Mouse (Mus musculus) embryonic facial prominence, embryonic 14.5 days (tissue): ENCODE measurements around the gene Hspb6. TPM values are rescaled to one million over a fixed set of nuclear protein-coding genes. Genes with fewer than 3 reads are reported as not detected.

ENCODE experiments used
- ATAC-seq: fragments of 200-750 bp; cut with Nextera tagmentation; 2 replicates; pipeline ENCODE4 v1.8.0; 2017; ENCODE audit warnings: low read depth, moderate number of reproducible peaks, moderate TSS enrichment
- DNase-seq: peaks from one replicate; pipeline ENCODE4 v3.0.0-alpha.2; 2015; ENCODE audit warnings: low spot score
- H3K27ac ChIP-seq: fragments of 300-500 bp; sonication (generic); replicated peaks from 2 replicates; pipeline ENCODE4 v1.5.1; 2014; ENCODE audit warnings: low read depth, mild to moderate bottlenecking, low read length, moderate library complexity
- H3K27me3 ChIP-seq: fragments of 300-500 bp; sonication (generic); replicated peaks from 2 replicates; pipeline ENCODE4 v1.6.1; 2014; ENCODE audit warnings: low read length; ENCODE audit not compliant: control insufficient read depth, insufficient read depth
- H3K36me3 ChIP-seq: fragments of 300-500 bp; sonication (generic); 2 replicates; pipeline ENCODE4 v1.6.1; 2014; ENCODE audit warnings: low read length, mixed read lengths; ENCODE audit not compliant: control insufficient read depth, insufficient read depth
- H3K4me1 ChIP-seq: fragments of 300-500 bp; sonication (generic); 2 replicates; pipeline ENCODE4 v1.6.1; 2014; ENCODE audit warnings: antibody characterized with exemption, low read length; ENCODE audit not compliant: control insufficient read depth, insufficient read depth
- H3K4me2 ChIP-seq: fragments of 300-500 bp; sonication (generic); 2 replicates; pipeline ENCODE4 v1.6.1; 2014; ENCODE audit warnings: low read depth, mild to moderate bottlenecking, low read length, moderate library complexity, mixed read lengths
- H3K4me3 ChIP-seq: fragments of 300-500 bp; sonication (generic); 2 replicates; pipeline ENCODE4 v1.5.1; 2014; ENCODE audit warnings: low read depth, mild to moderate bottlenecking, low read length
- H3K9ac ChIP-seq: fragments of 300-500 bp; sonication (generic); 2 replicates; pipeline ENCODE4 v1.6.1; 2014; ENCODE audit warnings: low read depth, mild to moderate bottlenecking, low read length, moderate library complexity, mixed read lengths
- H3K9me3 ChIP-seq: fragments of 300-500 bp; sonication (generic); 2 replicates; pipeline ENCODE4 v1.6.1; 2016; ENCODE audit warnings: low read length; ENCODE audit not compliant: control insufficient read depth
- WGBS: fragments of 180-500 bp; shearing (Covaris S2); extraction: QIAGEN DNeasy Blood & Tissue Kit; methylation state at CpG from one replicate; pipeline ENCODE4 v1.1.7; 2014; 5-methylcytosine and 5-hydroxymethylcytosine counted together
- polyA plus RNA-seq: library from polyadenylated mRNA; unstranded; fragments of >200 nt; fragmentation: Nextera tagmentation; extraction: Ambion mirVana; gene quantifications from 2 replicates; pipeline ENCODE4 v1.2.1, GENCODE M21; 2014

The Hspb6 gene
- polyA plus RNA-seq, 1 experiment from 2014 or later, result 20.4 TPM

GRCm38 (mm10) chr7:30525954-30526353, 26.0 kb upstream of the Hspb6 start:
- WGBS, result 23% methylated on average over 10 of the region's 10 CpGs
- Histone ChIP-seq H3K4me3 (peak overlapping the region; percentile 18), H3K9me3 (no peaks in the 10 kb centered on the region), H3K27ac (peak overlapping the region; percentile 48), H3K4me2 (peak overlapping the region; percentile 47), H3K36me3 (peaks cover 58% of the 10 kb centered on the region), H3K4me1 (0 out of 2 replicates have a peak, but pooled peaks cover 11% of the 10 kb centered on the region), H3K27me3 (no peaks in the 10 kb centered on the region), H3K9ac (peak overlapping the region; percentile 35; the same call in 1 of the 2 replicates)
- DNase-seq, result peak; percentile 65
- peak; percentile 47 for ATAC-seq

GRCm38 (mm10) chr7:30526399-30526798, 25.6 kb upstream of the Hspb6 start:
- DNase-seq, result no peak
- Histone ChIP-seq H3K4me2 (peak overlapping the region; percentile 47), H3K4me3 (peak overlapping the region; percentile 18), H3K36me3 (peaks cover 61% of the 10 kb centered on the region), H3K9me3 (no peaks in the 10 kb centered on the region), H3K27me3 (no peaks in the 10 kb centered on the region), H3K9ac (peak overlapping the region; percentile 35; the same call in 1 of the 2 replicates), H3K4me1 (0 out of 2 replicates have a peak, but pooled peaks cover 11% of the 10 kb centered on the region), H3K27ac (peak overlapping the region; percentile 48)
- WGBS, result 18% methylated on average over 17 of the region's 17 CpGs
- no peak for ATAC-seq

- H3K4me1 ChIP-seq, result 0 out of 2 replicates have a peak, but pooled peaks cover 11% of the 10 kb centered on the region
- no peaks in the 10 kb centered on the region for H3K27me3 ChIP-seq
- ATAC-seq (no peak), DNase-seq (no peak)
- peak overlapping the region; percentile 47 for H3K4me2 ChIP-seq
- H3K4me3 ChIP-seq, result peak overlapping the region; percentile 18; the same call in 1 of the 2 replicates
- H3K27ac ChIP-seq, result peak overlapping the region; percentile 48; the same call in 1 of the 2 replicates
- peak overlapping the region; percentile 35; the same call in 1 of the 2 replicates for H3K9ac ChIP-seq
- H3K9me3 ChIP-seq, result no peaks in the 10 kb centered on the region
- WGBS, result 74% methylated on average over 8 of the region's 14 CpGs
- H3K36me3 ChIP-seq, result peaks cover 67% of the 10 kb centered on the region
These were observed 25.0 kb upstream of the Hspb6 start for GRCm38 (mm10) chr7:30526981-30527380.

GRCm38 (mm10) chr7:30531291-30531815, 20.6 kb upstream of the Hspb6 start:
- H3K27me3 ChIP-seq, result no peaks in the 10 kb centered on the region
- ATAC-seq (no peak), DNase-seq (peak; percentile 13)
- H3K9ac ChIP-seq, result no peak overlapping the region
- H3K9me3 ChIP-seq, result no peaks in the 10 kb centered on the region
- 77% methylated on average over 9 of the region's 9 CpGs for WGBS
- peaks cover 17% of the 10 kb centered on the region; the same call in 1 of the 2 replicates for H3K4me1 ChIP-seq
- peaks cover 55% of the 10 kb centered on the region for H3K36me3 ChIP-seq
- H3K4me2 ChIP-seq, result no peak overlapping the region
- H3K27ac ChIP-seq, result no peak overlapping the region
- no peak overlapping the region for H3K4me3 ChIP-seq

- peak; percentile 59 for DNase-seq
- peaks cover 46% of the 10 kb centered on the region for H3K36me3 ChIP-seq
- H3K27me3 ChIP-seq, result no peaks in the 10 kb centered on the region
- H3K9ac ChIP-seq, result peak overlapping the region; percentile 46
- H3K27ac ChIP-seq, result no peak overlapping the region
- WGBS, result 34% methylated on average over 5 of the region's 8 CpGs
- 0 out of 2 replicates have a peak overlapping the region, but pooled peaks have one; percentile 2 for H3K4me3 ChIP-seq
- peak overlapping the region; percentile 78; the same call in 1 of the 2 replicates for H3K4me2 ChIP-seq
- ATAC-seq, result no peak
- H3K9me3 ChIP-seq, result no peaks in the 10 kb centered on the region
- peaks cover 12% of the 10 kb centered on the region; the same call in 1 of the 2 replicates for H3K4me1 ChIP-seq
These were observed 19.0 kb upstream of the Hspb6 start for GRCm38 (mm10) chr7:30532931-30533330.

GRCm38 (mm10) chr7:30533941-30534632, 17.9 kb upstream of the Hspb6 start:
- peak overlapping the region; percentile 60 for H3K4me3 ChIP-seq
- peaks cover 40% of the 10 kb centered on the region for H3K36me3 ChIP-seq
- H3K27me3 ChIP-seq, result no peaks in the 10 kb centered on the region
- DNase-seq, result peak; percentile 7
- WGBS, result 6% methylated on average over 25 of the region's 26 CpGs
- H3K4me1 ChIP-seq, result peaks cover 12% of the 10 kb centered on the region; the same call in 1 of the 2 replicates
- peak overlapping the region; percentile 68 for H3K9ac ChIP-seq
- no peak overlapping the region for H3K27ac ChIP-seq
- no peaks in the 10 kb centered on the region for H3K9me3 ChIP-seq
- peak overlapping the region; percentile 78 for H3K4me2 ChIP-seq
- peak; percentile 19 for ATAC-seq

- peak within 1 kb of the TSS; percentile 30; the same call in 1 of the 2 replicates for H3K27ac ChIP-seq
- peaks cover 12% of the 10 kb centered on the region; the same call in 1 of the 2 replicates for H3K4me1 ChIP-seq
- DNase-seq (peak; percentile 99), ATAC-seq (peak; percentile 93)
- H3K27me3 ChIP-seq, result no peaks in the 10 kb centered on the region
- peak within 1 kb of the TSS; percentile 78 for H3K4me2 ChIP-seq
- no peaks in the 10 kb centered on the region for H3K9me3 ChIP-seq
- WGBS, result 1% methylated on average over 39 of the region's 84 CpGs
- peak within 1 kb of the TSS; percentile 68 for H3K9ac ChIP-seq
- peak within 1 kb of the TSS; percentile 60 for H3K4me3 ChIP-seq
- H3K36me3 ChIP-seq, result peaks cover 40% of the 10 kb centered on the region
These were observed 17.1 kb upstream of the Hspb6 start, which contains the start of gene Arhgap33 for GRCm38 (mm10) chr7:30534633-30535577. Gene Arhgap33 (minus strand): TSS chr7:30535060.

GRCm38 (mm10) chr7:30540572-30540971, 11.4 kb upstream of the Hspb6 start:
- 87% methylated on average over 7 of the region's 7 CpGs for whole genome bisulfite sequencing
- Histone ChIP-seq H3K27me3 (no peaks in the 10 kb centered on the region), H3K9me3 (no peaks in the 10 kb centered on the region), H3K4me1 (no peaks in the 10 kb centered on the region), H3K4me3 (no peak overlapping the region), H3K36me3 (peaks cover 40% of the 10 kb centered on the region), H3K9ac (no peak overlapping the region), H3K4me2 (no peak overlapping the region), H3K27ac (no peak overlapping the region)
- no peak for ATAC-seq
- DNase-seq, result no peak
